Mouse (Mus musculus) midbrain, postnatal 0 days (tissue): ENCODE measurements at regions not wholly inside any gene's neighbourhood (a gene's known extent, or its start where the extent isn't known, plus 50 kb on each side); places are given as distances from the start of the nearest gene placed in this dataset.

Experiments used
- ATAC-seq: fragments of 200-750 bp; cut with Nextera tagmentation; 2 replicates; pipeline ENCODE4 v1.8.0; 2017; ENCODE audit warnings: moderate number of reproducible peaks, mild to moderate bottlenecking, moderate TSS enrichment, moderate library complexity; ENCODE audit not compliant: low FRiP score
- DNase-seq: peaks from one replicate; pipeline ENCODE4 v3.0.0-alpha.2; 2015; ENCODE audit warnings: low spot score
- H3K27ac ChIP-seq: fragments of 300-500 bp; sonication (generic); 2 replicates; pipeline ENCODE4 v1.5.1; 2014; ENCODE audit warnings: low read depth, mild to moderate bottlenecking, low read length, mixed read lengths
- H3K27me3 ChIP-seq: fragments of 300-500 bp; sonication (generic); 2 replicates; pipeline ENCODE4 v1.6.1; 2014; ENCODE audit warnings: low read length, control low read depth, mixed read lengths; ENCODE audit not compliant: insufficient read depth
- H3K36me3 ChIP-seq: fragments of 300-500 bp; sonication (generic); 2 replicates; pipeline ENCODE4 v1.6.1; 2014; ENCODE audit warnings: low read length, control low read depth, mixed read lengths; ENCODE audit not compliant: insufficient read depth
- H3K4me1 ChIP-seq: fragments of 300-500 bp; sonication (generic); 2 replicates; pipeline ENCODE4 v1.6.1; 2014; ENCODE audit warnings: mild to moderate bottlenecking, control low read depth, antibody characterized with exemption, low read length, mixed read lengths; ENCODE audit not compliant: insufficient read depth
- H3K4me2 ChIP-seq: fragments of 300-500 bp; sonication (generic); 2 replicates; pipeline ENCODE4 v1.6.1; 2014; ENCODE audit warnings: low read depth, mild to moderate bottlenecking, low read length, mixed read lengths; ENCODE audit not compliant: poor library complexity, severe bottlenecking
- H3K4me3 ChIP-seq: fragments of 300-500 bp; sonication (generic); 2 replicates; pipeline ENCODE4 v1.5.1; 2014; ENCODE audit warnings: low read depth, mild to moderate bottlenecking, low read length, moderate library complexity
- H3K9ac ChIP-seq: fragments of 300-500 bp; sonication (generic); replicated peaks from 2 replicates; pipeline ENCODE4 v1.6.1; 2014; ENCODE audit warnings: mild to moderate bottlenecking, low read length, moderate library complexity, mixed read lengths; ENCODE audit not compliant: poor library complexity, severe bottlenecking
- H3K9me3 ChIP-seq: fragments of 300-500 bp; sonication (generic); 2 replicates; pipeline ENCODE4 v1.6.1; 2016; ENCODE audit warnings: low read length, control low read depth
- CTCF ChIP-seq: IDR thresholded peaks from 2 replicates; pipeline ENCODE4 v1.5.1; 2016; ENCODE audit warnings: antibody characterized with exemption, mild to moderate bottlenecking
- WGBS: fragments of 180-500 bp; shearing (Covaris S2); extraction: QIAGEN DNeasy Blood & Tissue Kit; methylation state at CpG from one replicate; pipeline ENCODE4 v1.1.7; 2014; 5-methylcytosine and 5-hydroxymethylcytosine counted together

GRCm38 (mm10) chr12:93281816-93282215 is 1432.9 kb upstream of the Sel1l start:
- TF ChIP-seq CTCF: no peak
- H3K4me3 ChIP-seq: no peak overlapping the region
- H3K27me3 ChIP-seq: no peaks in the 10 kb centered on the region
- no peak overlapping the region for H3K9ac ChIP-seq
- no peak overlapping the region for H3K27ac ChIP-seq
- H3K4me1 ChIP-seq: no peaks in the 10 kb centered on the region
- H3K4me2 ChIP-seq: no peak overlapping the region
- ATAC-seq (no peak), DNase-seq (peak; percentile 40)
- WGBS: 65% methylated on average over 2 of the region's 2 CpGs
- H3K36me3 ChIP-seq: no peaks in the 10 kb centered on the region
- no peaks in the 10 kb centered on the region for H3K9me3 ChIP-seq

- no peak for ATAC-seq
- Histone ChIP-seq H3K4me1 (no peaks in the 10 kb centered on the region), H3K4me3 (no peak overlapping the region), H3K27me3 (no peaks in the 10 kb centered on the region), H3K4me2 (no peak overlapping the region), H3K27ac (no peak overlapping the region), H3K9ac (no peak overlapping the region), H3K36me3 (no peaks in the 10 kb centered on the region), H3K9me3 (no peaks in the 10 kb centered on the region)
- 75% methylated on average over 2 of the region's 2 CpGs for WGBS
- no peak for DNase-seq
- no peak for TF ChIP-seq CTCF
Observed at GRCm38 (mm10) chr12:93273652-93274051, 1424.7 kb upstream of the Sel1l start.

DNA sequence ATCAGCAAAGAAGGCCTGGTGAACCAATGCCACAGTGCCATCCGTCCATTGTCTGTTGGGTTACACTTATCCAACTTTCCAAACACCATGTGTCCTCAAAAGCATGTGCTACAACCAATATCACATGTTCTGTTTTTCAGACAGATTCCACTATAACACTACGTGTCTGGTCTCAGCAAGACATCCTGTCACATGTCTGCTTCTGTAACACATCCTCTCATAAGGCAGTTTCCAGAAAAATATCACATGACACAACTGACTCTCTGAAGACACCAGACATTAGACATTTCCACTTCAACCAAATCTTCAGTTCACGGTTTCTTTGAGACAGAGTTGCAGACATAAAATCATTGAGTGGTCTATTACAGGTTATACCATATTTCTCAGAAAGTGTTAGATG is 1381.3 kb upstream of the Sel1l start:
- DNase-seq: no peak
- no peak overlapping the region for H3K27ac ChIP-seq
- 86% methylated on average over 3 of the region's 3 CpGs for WGBS
- H3K4me1 ChIP-seq: no peaks in the 10 kb centered on the region
- H3K4me2 ChIP-seq: no peak overlapping the region
- no peaks in the 10 kb centered on the region for H3K27me3 ChIP-seq
- no peaks in the 10 kb centered on the region for H3K36me3 ChIP-seq
- no peak overlapping the region for H3K4me3 ChIP-seq
- TF ChIP-seq CTCF: no peak
- no peaks in the 10 kb centered on the region for H3K9me3 ChIP-seq
- no peak overlapping the region for H3K9ac ChIP-seq
- ATAC-seq: no peak

GRCm38 (mm10) chr12:93226826-93227225 is 1377.9 kb upstream of the Sel1l start:
- ATAC-seq (no peak), DNase-seq (no peak)
- no peak overlapping the region for H3K4me2 ChIP-seq
- TF ChIP-seq CTCF: no peak
- H3K36me3 ChIP-seq: no peaks in the 10 kb centered on the region
- no peaks in the 10 kb centered on the region for H3K4me1 ChIP-seq
- no peak overlapping the region for H3K9ac ChIP-seq
- no peaks in the 10 kb centered on the region for H3K27me3 ChIP-seq
- H3K4me3 ChIP-seq: no peak overlapping the region
- no peaks in the 10 kb centered on the region for H3K9me3 ChIP-seq
- no peak overlapping the region for H3K27ac ChIP-seq
- 89% methylated on average over 1 of the region's 1 CpGs for WGBS

DNA sequence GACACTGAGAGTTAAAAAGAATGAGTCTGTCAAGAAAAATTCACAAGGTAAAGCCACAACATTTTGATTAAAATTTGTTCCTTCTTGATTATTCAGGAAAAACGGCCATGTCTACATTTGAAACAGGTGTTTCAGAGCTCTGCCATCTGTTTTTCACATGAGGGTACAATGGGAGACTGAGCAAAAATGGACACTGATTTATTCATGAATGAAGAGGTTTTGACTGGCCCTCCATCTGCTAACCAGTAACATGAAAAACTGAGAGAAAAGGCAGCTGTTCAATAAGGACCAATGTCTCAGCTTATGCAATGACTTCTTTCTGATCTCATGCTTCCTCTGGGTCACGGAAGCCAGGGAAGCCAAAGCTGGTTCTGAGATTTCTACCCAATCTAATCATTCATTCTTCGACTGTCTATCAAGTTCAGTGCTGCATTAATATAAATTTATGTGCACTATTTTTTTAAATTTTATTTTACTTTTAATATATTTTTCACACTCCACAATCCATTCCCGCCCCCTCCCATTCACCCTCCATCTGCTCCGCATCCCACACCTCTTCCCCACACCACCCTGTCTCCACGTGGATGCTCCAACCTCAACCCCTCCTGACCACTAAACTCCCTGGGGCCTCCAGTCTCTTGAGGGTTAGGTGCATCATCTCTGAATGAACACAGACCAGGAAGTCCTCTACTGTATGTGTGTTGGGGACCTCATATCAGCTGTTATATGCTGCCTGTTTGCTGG is 1372.4 kb upstream of the Sel1l start:
- Histone ChIP-seq H3K4me1 (no peaks in the 10 kb centered on the region), H3K4me2 (no peak overlapping the region), H3K27ac (no peak overlapping the region), H3K9ac (no peak overlapping the region), H3K9me3 (no peaks in the 10 kb centered on the region), H3K36me3 (no peaks in the 10 kb centered on the region), H3K27me3 (no peaks in the 10 kb centered on the region), H3K4me3 (no peak overlapping the region)
- DNase-seq (peak; percentile 6), ATAC-seq (no peak)
- TF ChIP-seq CTCF: no peak
- 71% methylated on average over 6 of the region's 6 CpGs for WGBS

DNA sequence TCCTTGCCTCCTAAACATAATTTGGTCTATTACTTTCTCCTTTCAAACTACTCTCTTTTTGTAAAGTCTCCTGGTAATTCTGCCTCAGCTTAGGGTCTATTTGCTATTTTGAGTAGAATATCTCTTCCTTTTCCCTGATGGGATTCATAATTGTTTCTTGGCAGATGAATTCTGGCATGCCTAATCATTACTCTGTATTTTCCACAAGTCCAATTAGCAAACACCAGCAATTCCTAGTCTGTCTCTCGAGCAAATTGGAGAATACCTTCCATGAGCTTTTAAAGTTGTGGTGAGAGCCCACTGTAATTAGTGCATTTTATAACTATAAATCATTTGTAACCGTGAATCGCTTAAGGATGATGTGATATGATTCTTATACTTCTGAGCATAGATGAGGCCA is 1358.6 kb upstream of the Sel1l start:
- Histone ChIP-seq H3K9me3 (peaks cover 4% of the 10 kb centered on the region; the same call in 1 of the 2 replicates), H3K4me1 (no peaks in the 10 kb centered on the region), H3K9ac (no peak overlapping the region), H3K4me2 (no peak overlapping the region), H3K4me3 (no peak overlapping the region), H3K27me3 (no peaks in the 10 kb centered on the region), H3K36me3 (no peaks in the 10 kb centered on the region), H3K27ac (no peak overlapping the region)
- TF ChIP-seq CTCF: no peak
- ATAC-seq (no peak), DNase-seq (no peak)
- WGBS: 82% methylated on average over 3 of the region's 3 CpGs
